Mouse (Mus musculus) layer of hippocampus, adult 8-10 months (tissue): ENCODE measurements around the gene Gpcpd1. TPM values are rescaled to one million over a fixed set of nuclear protein-coding genes. Genes with fewer than 3 reads are reported as not detected.
"Not testable (repeated sequence)": the region's sequence is repeated elsewhere in the genome, so short reads cannot be mapped to it uniquely, and the experiment has no call there.

Source experiments
- DNase-seq, 2 experiments: peaks; one replicate each; pipeline ENCODE4 v3.0.0; 2022; ENCODE audit warnings: low spot score in 2 of 2
- total RNA-seq, 4 experiments: library from RNA; stranded (reverse); gene quantifications; 2 replicates each; pipeline ENCODE4 v1.2.4; 2022

The Gpcpd1 gene
- 10 to 100 TPM; 65.3 to 79.3 (median 70.9) TPM for total RNA-seq

GRCm38 (mm10) chr2:132587240-132587779, at the start of gene Gpcpd1:
TSS of gene Gpcpd1 (minus strand) at chr2:132587729.
- DNase-seq: no peak

- no peak for DNase-seq
These were observed 49.0 kb upstream of the Gpcpd1 start for GRCm38 (mm10) chr2:132636534-132636933.

- DNase-seq: no peak
These were observed 41.1 kb upstream of the Gpcpd1 start for GRCm38 (mm10) chr2:132628626-132629025.

GRCm38 (mm10) chr2:132623092-132623491, 35.6 kb upstream of the Gpcpd1 start:
- no peak for DNase-seq

- DNase-seq: no peak
These were observed 30.2 kb upstream of the Gpcpd1 start for GRCm38 (mm10) chr2:132617693-132618092.

- no peak for DNase-seq
These were observed 26.2 kb upstream of the Gpcpd1 start for GRCm38 (mm10) chr2:132613581-132614188.

- no peak for DNase-seq
These were observed 24.2 kb upstream of the Gpcpd1 start for GRCm38 (mm10) chr2:132611551-132612233.

GRCm38 (mm10) chr2:132607141-132608093, 19.9 kb upstream of the Gpcpd1 start:
- peak in 1 of 2 experiments; percentile 33 for DNase-seq

- no peak for DNase-seq
These were observed 18.4 kb upstream of the Gpcpd1 start for GRCm38 (mm10) chr2:132605795-132606563.

- DNase-seq: no peak
These were observed 17.4 kb upstream of the Gpcpd1 start for GRCm38 (mm10) chr2:132604922-132605321.

GRCm38 (mm10) chr2:132603706-132604105, 16.2 kb upstream of the Gpcpd1 start:
- DNase-seq: no peak

- DNase-seq: no peak
These were observed 14.2 kb upstream of the Gpcpd1 start for GRCm38 (mm10) chr2:132601777-132602176.

GRCm38 (mm10) chr2:132600081-132600480, 12.6 kb upstream of the Gpcpd1 start:
- DNase-seq: no peak

- no peak for DNase-seq
These were observed 11.6 kb upstream of the Gpcpd1 start for GRCm38 (mm10) chr2:132599127-132599526.

- no peak for DNase-seq
These were observed 10.4 kb upstream of the Gpcpd1 start for GRCm38 (mm10) chr2:132597866-132598480.

- no peak for DNase-seq
These were observed 9.7 kb upstream of the Gpcpd1 start for GRCm38 (mm10) chr2:132597226-132597625.

- no peak for DNase-seq
These were observed 8.2 kb upstream of the Gpcpd1 start for GRCm38 (mm10) chr2:132595601-132596235.

GRCm38 (mm10) chr2:132592126-132592525, 4.6 kb upstream of the Gpcpd1 start:
- no peak for DNase-seq

- not testable (repeated sequence) for DNase-seq
These were observed 4.0 kb upstream of the Gpcpd1 start for GRCm38 (mm10) chr2:132591579-132591978.
